Mouse (Mus musculus): ENCODE measurements around the gene Ufm1.

DNA sequence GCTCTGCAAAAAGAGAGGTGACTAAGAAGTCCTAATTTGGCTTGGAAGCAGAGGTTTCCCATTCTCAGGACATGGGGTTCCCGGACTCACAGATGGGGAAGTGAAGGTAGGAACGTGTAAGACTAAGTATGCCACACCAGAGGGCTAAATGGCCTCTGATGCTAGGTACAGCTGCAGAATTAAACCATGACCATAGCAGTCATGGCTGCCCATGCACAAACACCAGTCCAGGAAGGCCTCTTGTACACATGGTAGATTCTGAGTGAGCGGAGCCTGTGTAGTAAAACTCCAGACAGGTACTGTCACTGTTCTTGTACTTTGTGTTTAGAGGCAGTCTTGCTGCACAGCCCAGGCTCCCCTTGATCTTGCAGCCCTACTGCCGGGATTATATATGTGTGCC lies 9.4 kb downstream of the Ufm1 start:
- TF ChIP-seq CTCF (IDR thresholded peaks at IDR 0.05; ENCODE audit: insufficient read depth, low read length) (no peak), POLR2A (IDR thresholded peaks at IDR 0.05; ENCODE audit: borderline replicate concordance, extremely low read depth, low read depth, low read length) (no peak)

Data from lung, adult 2 months (tissue).